ENCODE assay signal across 17 mouse cellular contexts in the genomic region with DNA sequence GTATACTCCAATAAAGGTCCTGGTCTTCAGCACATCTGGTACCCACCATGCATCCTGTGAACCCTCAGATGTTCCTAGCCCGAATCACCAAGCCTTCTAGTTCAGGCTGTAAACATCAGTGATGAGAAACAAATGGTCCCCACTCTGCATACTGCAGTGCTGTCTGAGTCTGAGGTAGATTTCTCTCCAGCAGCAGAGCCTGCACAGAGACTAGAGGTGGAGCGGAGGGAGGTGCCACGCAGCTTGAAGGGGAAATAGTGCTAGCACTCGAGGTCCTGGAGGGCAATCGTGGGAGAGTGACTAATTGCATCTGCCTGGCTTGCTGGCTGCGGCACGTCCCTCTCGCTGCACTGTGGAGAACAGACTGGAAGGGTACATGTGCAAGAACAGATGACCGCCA.
DNase-seq lines count a peak whose midpoint lies in the region; ATAC-seq and TF ChIP-seq lines count a peak whose summit lies in the region.
"Had no signal": no experiment of that assay in that cellular context is flagged by ENCODE, and none has a peak within 500 bp of the region (broad histone marks: within the 10 kb centered on the region; RNA-seq: fewer than 3 reads in every experiment).

No protein-coding gene starts in this region.

- TF ChIP-seq CTCF in kidney, postnatal 0 days (IDR thresholded peaks at IDR 0.05; ENCODE audit: low read depth), result no peak

- H3K4me2 ChIP-seq in kidney, postnatal 0 days (ENCODE audit: low read length), result no peak overlapping the region
- no peak overlapping the region for H3K4me2 ChIP-seq in forebrain, embryonic 15.5 days (replicated peaks)
- H3K4me2 ChIP-seq: embryonic facial prominence, embryonic 12.5 days; heart, embryonic 12.5 days; limb, embryonic 15.5 days had no signal

- H3K4me1 ChIP-seq in kidney, postnatal 0 days (replicated peaks; ENCODE audit: insufficient read depth, low read length), result no peaks in the 10 kb centered on the region
- no peaks in the 10 kb centered on the region for H3K4me1 ChIP-seq in forebrain, embryonic 15.5 days

- peak; percentile 53 for DNase-seq in kidney, postnatal 0 days (ENCODE audit: low spot score)
- no peak for DNase-seq in kidney, adult 9 months
- DNase-seq in urinary bladder, postnatal 14 days (ENCODE audit: low spot score), result peak; percentile 8
- DNase-seq in urinary bladder, postnatal 4 days (ENCODE audit: low spot score in 2 of 2), result no peak
- DNase-seq in hindlimb bud, embryonic 11.5 days (ENCODE audit: extremely low spot score, low read depth, low spot score), result peak; percentile 8
- DNase-seq in cerebellum, adult 9-11 months, result no peak
- DNase-seq: cerebellum, adult 9-10 months; gastrocnemius, postnatal 36 days; heart, postnatal 36 days; liver, postnatal 0 days; thymus, postnatal 14 days had no signal

- no peaks in the 10 kb centered on the region for H3K9me3 ChIP-seq in kidney, postnatal 0 days (replicated peaks; ENCODE audit: low read length)
- no peaks in the 10 kb centered on the region for H3K9me3 ChIP-seq in forebrain, embryonic 15.5 days
- H3K9me3 ChIP-seq: embryonic facial prominence, embryonic 12.5 days; forebrain, embryonic 10.5 days; heart, embryonic 12.5 days; limb, embryonic 15.5 days had no signal

- H3K9ac ChIP-seq in kidney, postnatal 0 days (ENCODE audit: low read depth, low read length), result no peak overlapping the region
- H3K9ac ChIP-seq in forebrain, embryonic 15.5 days (replicated peaks), result no peak overlapping the region
- H3K9ac ChIP-seq: embryonic facial prominence, embryonic 12.5 days; heart, embryonic 12.5 days; limb, embryonic 15.5 days; liver, postnatal 0 days had no signal

- H3K27me3 ChIP-seq in kidney, postnatal 0 days (ENCODE audit: insufficient read depth, low read length), result no peaks in the 10 kb centered on the region
- no peaks in the 10 kb centered on the region for H3K27me3 ChIP-seq in forebrain, embryonic 15.5 days
- H3K27me3 ChIP-seq: CH12.LX had no signal

- WGBS in kidney, postnatal 0 days, result 42% methylated on average over 9 of the region's 9 CpGs
- 65% methylated on average over 9 of the region's 9 CpGs for WGBS in forebrain, embryonic 15.5 days

- H3K36me3 ChIP-seq in kidney, postnatal 0 days (ENCODE audit: insufficient read depth, low read length), result no peaks in the 10 kb centered on the region
- H3K36me3 ChIP-seq in forebrain, embryonic 15.5 days, result no peaks in the 10 kb centered on the region
- H3K36me3 ChIP-seq: embryonic facial prominence, embryonic 12.5 days; forebrain, embryonic 10.5 days; heart, embryonic 12.5 days; limb, embryonic 15.5 days had no signal

- no peak overlapping the region for H3K27ac ChIP-seq in kidney, postnatal 0 days
- H3K27ac ChIP-seq in forebrain, embryonic 15.5 days (replicated peaks), result no peak overlapping the region
- H3K27ac ChIP-seq: forebrain, embryonic 10.5 days; limb, embryonic 15.5 days had no signal

- H3K4me3 ChIP-seq in kidney, postnatal 0 days (replicated peaks; ENCODE audit: low read depth, low read length), result no peak overlapping the region
- no peak overlapping the region for H3K4me3 ChIP-seq in forebrain, embryonic 15.5 days
- H3K4me3 ChIP-seq: embryonic facial prominence, embryonic 12.5 days; forebrain, embryonic 10.5 days; heart, embryonic 12.5 days; limb, embryonic 15.5 days had no signal

- ATAC-seq in kidney, postnatal 0 days (replicated peaks; ENCODE audit: low FRiP score, low read depth), result no peak
- ATAC-seq in forebrain, embryonic 15.5 days (replicated peaks), result no peak
- ATAC-seq: liver, postnatal 0 days had no signal

Comparison
In these comparisons a context has a peak if more than half of its experiments do, and no peak if none do; other contexts are left out.
1. DNase-seq: peak in kidney, postnatal 0 days (single experiment), urinary bladder, postnatal 14 days (single experiment) and hindlimb bud, embryonic 11.5 days (single experiment); none in kidney, adult 9 months (single experiment), urinary bladder, postnatal 4 days (0 of 2) and cerebellum, adult 9-11 months (single experiment).